Comparison of ENCODE assay signal across 8 mouse cellular contexts in genomic region chr11:94144771-94145539, GRCm38 (mm10).
DNase-seq lines count a peak whose midpoint lies in the region; ATAC-seq and TF ChIP-seq lines count a peak whose summit lies in the region.

No protein-coding gene starts in this region.

- ATAC-seq in stomach, embryonic 16.5 days (ENCODE audit: insufficient read depth, low FRiP score) = peak; percentile 74; the same call in 1 of the 2 replicates

- H3K4me3 ChIP-seq in embryonic facial prominence, embryonic 10.5 days = no peak overlapping the region
- H3K4me3 ChIP-seq in layer of hippocampus, adult 2 months = no peak overlapping the region
- no peak overlapping the region for H3K4me3 ChIP-seq in macrophage (ENCODE audit: inconsistent target)
- H3K4me3 ChIP-seq in stomach, embryonic 16.5 days (replicated peaks; ENCODE audit: low read length) = no peak overlapping the region
- H3K4me3 ChIP-seq in thymus, adult 2 months (ENCODE audit: control insufficient read depth, insufficient read depth, low read length) = no peak overlapping the region

- H3K9me3 ChIP-seq in embryonic facial prominence, embryonic 10.5 days = no peaks in the 10 kb centered on the region
- no peaks in the 10 kb centered on the region for H3K9me3 ChIP-seq in stomach, embryonic 16.5 days (replicated peaks; ENCODE audit: control insufficient read depth, low read length)

- H3K9ac ChIP-seq in stomach, embryonic 16.5 days (ENCODE audit: low read length) = no peak overlapping the region

- DNase-seq in urinary bladder, adult 18-20 months (ENCODE audit: low spot score in 2 of 2) = peak; percentile 62 to 69
- DNase-seq in urinary bladder, postnatal 10 days (ENCODE audit: low spot score) = no peak
- DNase-seq in embryonic facial prominence, embryonic 10.5 days (ENCODE audit: low spot score) = no peak
- peak; percentile 70 to 84 for DNase-seq in heart, adult 9 months (ENCODE audit: low spot score in 2 of 2)
- peak; percentile 89 to 91 for DNase-seq in layer of hippocampus, adult 2 months (ENCODE audit: low spot score in 2 of 2)
- DNase-seq in thymus, adult 2 months = no peak

- no peak for TF ChIP-seq CTCF in layer of hippocampus, adult 2 months (conservative IDR thresholded peaks at IDR 0.05)
- no peak for TF ChIP-seq CTCF in thymus, adult 2 months (IDR thresholded peaks at IDR 0.05; ENCODE audit: borderline replicate concordance, control insufficient read depth, extremely low read depth, insufficient read depth, low read length, poor library complexity)

- no peaks in the 10 kb centered on the region for H3K36me3 ChIP-seq in embryonic facial prominence, embryonic 10.5 days (replicated peaks)
- H3K36me3 ChIP-seq in macrophage (ENCODE audit: inconsistent target) = no peaks in the 10 kb centered on the region
- H3K36me3 ChIP-seq in stomach, embryonic 16.5 days (ENCODE audit: control insufficient read depth, insufficient read depth, low read length) = no peaks in the 10 kb centered on the region
- H3K36me3 ChIP-seq in thymus, adult 2 months (ENCODE audit: control insufficient read depth, insufficient read depth, low read length) = no peaks in the 10 kb centered on the region

- 81% methylated on average over 11 of the region's 11 CpGs for WGBS in embryonic facial prominence, embryonic 10.5 days
- WGBS in macrophage (ENCODE audit: missing documents) = 54% methylated on average over 11 of the region's 11 CpGs
- 50% methylated on average over 11 of the region's 11 CpGs for whole genome bisulfite sequencing in stomach, embryonic 16.5 days
- WGBS in thymus, adult 2 months = 60% methylated on average over 11 of the region's 11 CpGs

- H3K27ac ChIP-seq in embryonic facial prominence, embryonic 10.5 days (replicated peaks) = 0 out of 2 replicates have a peak overlapping the region, but pooled peaks have one; percentile 4
- H3K27ac ChIP-seq in layer of hippocampus, adult 2 months = peak overlapping the region; percentile 90
- peak overlapping the region; percentile 34; the same call in 1 of the 2 replicates for H3K27ac ChIP-seq in macrophage
- H3K27ac ChIP-seq in stomach, embryonic 16.5 days (ENCODE audit: low read length) = peak overlapping the region; percentile 72
- H3K27ac ChIP-seq in thymus, adult 2 months (ENCODE audit: control insufficient read depth, insufficient read depth, low read length) = no peak overlapping the region

- H3K4me1 ChIP-seq in embryonic facial prominence, embryonic 10.5 days = peaks cover 25% of the 10 kb centered on the region
- H3K4me1 ChIP-seq in stomach, embryonic 16.5 days (ENCODE audit: control insufficient read depth, insufficient read depth, low read length) = peaks cover 4% of the 10 kb centered on the region; the same call in 1 of the 2 replicates
- peaks cover 5% of the 10 kb centered on the region for H3K4me1 ChIP-seq in thymus, adult 2 months (replicated peaks; ENCODE audit: control insufficient read depth, insufficient read depth, low read length)

- 0 out of 2 replicates have a peak overlapping the region, but pooled peaks have one; percentile 11 for H3K4me2 ChIP-seq in stomach, embryonic 16.5 days (ENCODE audit: low read depth, low read length)

- no peaks in the 10 kb centered on the region for H3K79me2 ChIP-seq in macrophage (ENCODE audit: inconsistent target)

- no peak for TF ChIP-seq POLR2A in thymus, adult 2 months (IDR thresholded peaks at IDR 0.05; ENCODE audit: control insufficient read depth, extremely low read depth, insufficient read depth, low read length, poor library complexity)

- H3K27me3 ChIP-seq in embryonic facial prominence, embryonic 10.5 days (replicated peaks; ENCODE audit: low read depth, poor library complexity, severe bottlenecking) = peaks cover 56% of the 10 kb centered on the region
- no peaks in the 10 kb centered on the region for H3K27me3 ChIP-seq in stomach, embryonic 16.5 days (ENCODE audit: control insufficient read depth, insufficient read depth, low read length)
- H3K27me3 ChIP-seq in thymus, adult 2 months (ENCODE audit: control insufficient read depth, insufficient read depth, low read length) = no peaks in the 10 kb centered on the region; the same call in 1 of the 2 replicates

Comparison
In these comparisons a context has a peak if more than half of its experiments do, and no peak if none do; other contexts are left out.
1. DNase-seq: peak in urinary bladder, adult 18-20 months (2 of 2), heart, adult 9 months (2 of 2) and layer of hippocampus, adult 2 months (2 of 2); none in urinary bladder, postnatal 10 days (single experiment), embryonic facial prominence, embryonic 10.5 days (single experiment) and thymus, adult 2 months (single experiment).